25 mouse cellular contexts compared by ENCODE assay signal in genomic region chr14:103477959-103478358, GRCm38 (mm10). TPM values are rescaled to one million over a fixed set of nuclear protein-coding genes. Genes with fewer than 3 reads are reported as not detected.
DNase-seq lines count a peak whose midpoint lies in the region; ATAC-seq and TF ChIP-seq lines count a peak whose summit lies in the region.
"Had no signal": no experiment of that assay in that cellular context is flagged by ENCODE, and none has a peak within 500 bp of the region (broad histone marks: within the 10 kb centered on the region; RNA-seq: fewer than 3 reads in every experiment).

No protein-coding gene starts in this region.

- DNase-seq in kidney, adult 9 months, result peak; percentile 15
- peak; percentile 28 to 60 for DNase-seq in spleen, adult 2 months (ENCODE audit: low read depth in 1 of 2, low spot score in 2 of 2)
- DNase-seq in spleen, postnatal 4 days (ENCODE audit: low spot score in 2 of 2), result no peak
- no peak for DNase-seq in testis, postnatal 10 days (ENCODE audit: low spot score)
- DNase-seq: cerebellum, adult 9-10 months; kidney, postnatal 4 days; lung, adult 18-20 months; lung, postnatal 4 days; midbrain, embryonic 14.5 days; right cerebral cortex, postnatal 14 days; thymus, postnatal 25 days had no signal

- H3K36me3 ChIP-seq in kidney, embryonic 14.5 days (ENCODE audit: control insufficient read depth, insufficient read depth, low read length), result no peaks in the 10 kb centered on the region
- H3K36me3 ChIP-seq in spleen, adult 2 months (ENCODE audit: control insufficient read depth, insufficient read depth, low read length), result no peaks in the 10 kb centered on the region
- H3K36me3 ChIP-seq: embryonic facial prominence, embryonic 12.5 days; heart, embryonic 13.5 days; hindbrain, embryonic 15.5 days; intestine, embryonic 15.5 days; kidney, embryonic 15.5 days; limb, embryonic 12.5 days had no signal

- no peak overlapping the region for H3K27ac ChIP-seq in kidney, embryonic 14.5 days (ENCODE audit: low read depth, low read length)
- H3K27ac ChIP-seq in spleen, adult 2 months (ENCODE audit: insufficient read depth, low read length), result no peak overlapping the region; the same call in 1 of the 2 replicates
- H3K27ac ChIP-seq: embryonic facial prominence, embryonic 12.5 days; heart, embryonic 13.5 days; hindbrain, embryonic 15.5 days; intestine, embryonic 15.5 days; kidney, embryonic 15.5 days; limb, embryonic 12.5 days had no signal

- H3K4me1 ChIP-seq in kidney, embryonic 14.5 days (ENCODE audit: control insufficient read depth, insufficient read depth, low read length), result no peaks in the 10 kb centered on the region
- peaks cover 27% of the 10 kb centered on the region for H3K4me1 ChIP-seq in spleen, adult 2 months (ENCODE audit: control insufficient read depth, insufficient read depth, insufficient read length)
- H3K4me1 ChIP-seq: embryonic facial prominence, embryonic 12.5 days; heart, embryonic 13.5 days; hindbrain, embryonic 15.5 days; intestine, embryonic 15.5 days; kidney, embryonic 15.5 days; limb, embryonic 12.5 days had no signal

- ATAC-seq in kidney, embryonic 14.5 days (ENCODE audit: low FRiP score, low TSS enrichment), result no peak
- ATAC-seq in common myeloid progenitor, adult 5-6 weeks (replicated peaks; ENCODE audit: low read depth, poor library complexity, severe bottlenecking), result peak; percentile 73
- ATAC-seq in neutrophil, adult 5-6 weeks (ENCODE audit: extremely low read depth, insufficient number of reproducible peaks, low FRiP score, poor library complexity, severe bottlenecking), result peak; percentile 77
- ATAC-seq in activated CD4-positive, CD25-positive, alpha-beta regulatory T cell, adult 4 months, result no peak
- ATAC-seq: forebrain, embryonic 16.5 days; intestine, embryonic 15.5 days had no signal

- 85% methylated on average over 2 of the region's 2 CpGs for WGBS in kidney, embryonic 14.5 days
- WGBS in spleen, adult 2 months, result 22% methylated on average over 2 of the region's 2 CpGs

- TF ChIP-seq CTCF in spleen, adult 2 months (IDR thresholded peaks at IDR 0.05; ENCODE audit: extremely low read depth, insufficient read depth, insufficient read length, insufficient replicate concordance), result no peak

- H3K27me3 ChIP-seq in kidney, embryonic 14.5 days (ENCODE audit: control insufficient read depth, insufficient read depth, low read length), result no peaks in the 10 kb centered on the region
- H3K27me3 ChIP-seq in spleen, adult 2 months (ENCODE audit: control insufficient read depth, insufficient read depth, low read length), result no peaks in the 10 kb centered on the region
- H3K27me3 ChIP-seq: embryonic facial prominence, embryonic 12.5 days; heart, embryonic 13.5 days; hindbrain, embryonic 15.5 days; intestine, embryonic 15.5 days; kidney, embryonic 15.5 days; limb, embryonic 12.5 days had no signal

- no peaks in the 10 kb centered on the region for H3K9me3 ChIP-seq in kidney, embryonic 14.5 days (ENCODE audit: control insufficient read depth, low read length)
- H3K9me3 ChIP-seq: embryonic facial prominence, embryonic 12.5 days; heart, embryonic 13.5 days; hindbrain, embryonic 15.5 days; intestine, embryonic 15.5 days; kidney, embryonic 15.5 days; limb, embryonic 12.5 days had no signal

- no peak overlapping the region for H3K9ac ChIP-seq in kidney, embryonic 14.5 days (ENCODE audit: low read depth, low read length)
- H3K9ac ChIP-seq: embryonic facial prominence, embryonic 12.5 days; heart, embryonic 13.5 days; hindbrain, embryonic 15.5 days; intestine, embryonic 15.5 days; kidney, embryonic 15.5 days; limb, embryonic 12.5 days had no signal

- H3K4me3 ChIP-seq in kidney, embryonic 14.5 days (ENCODE audit: low read length), result no peak overlapping the region
- H3K4me3 ChIP-seq in spleen, adult 2 months (ENCODE audit: extremely low read depth, insufficient read depth, insufficient read length), result no peak overlapping the region
- H3K4me3 ChIP-seq: embryonic facial prominence, embryonic 12.5 days; erythroblast, embryonic 14.5 days; heart, embryonic 13.5 days; hindbrain, embryonic 15.5 days; intestine, embryonic 15.5 days; kidney, embryonic 15.5 days; limb, embryonic 12.5 days; myocyte had no signal

- TF ChIP-seq POLR2A in spleen, adult 2 months (IDR thresholded peaks at IDR 0.05; ENCODE audit: low read depth, low read length), result no peak

- no peak overlapping the region for H3K4me2 ChIP-seq in kidney, embryonic 14.5 days (replicated peaks; ENCODE audit: low read depth, low read length)
- H3K4me2 ChIP-seq: embryonic facial prominence, embryonic 12.5 days; heart, embryonic 13.5 days; hindbrain, embryonic 15.5 days; intestine, embryonic 15.5 days; kidney, embryonic 15.5 days; limb, embryonic 12.5 days had no signal

RNA-seq across cellular contexts. Expression of gene Scel, which starts 35.2 kb away (rescaled TPM):
- polyA plus RNA-seq in kidney, embryonic 14.5 days (2014; fragmentation: Nextera tagmentation; extraction: Ambion mirVana), result 1.2 and 2.0 TPM in 2 replicates
- 0.11 and 0.14 TPM in 2 replicates for polyA plus RNA-seq in spleen, adult 2 months (2012; rRNA removed)
- total RNA-seq in common myeloid progenitor, adult 5-6 weeks (2017), result not detected in 2 replicates
- 2.1 and 3.6 TPM in 2 replicates for total RNA-seq in neutrophil, adult 5-6 weeks (2017)
- polyA plus RNA-seq in activated CD4-positive, CD25-positive, alpha-beta regulatory T cell, adult 4 months (2017; shearing (Covaris generic)), result not detected
- polyA plus RNA-seq: C2C12; erythroblast, embryonic 14.5 days; forebrain, embryonic 16.5 days; myocyte had no signal

Comparison
In these comparisons a context has a peak if more than half of its experiments do, and no peak if none do; other contexts are left out.
1. DNase-seq: peak in kidney, adult 9 months (single experiment) and spleen, adult 2 months (2 of 2); none in spleen, postnatal 4 days (0 of 2) and testis, postnatal 10 days (single experiment).
2. ATAC-seq: peak in common myeloid progenitor, adult 5-6 weeks (single experiment) and neutrophil, adult 5-6 weeks (single experiment); none in kidney, embryonic 14.5 days (single experiment) and activated CD4-positive, CD25-positive, alpha-beta regulatory T cell, adult 4 months (single experiment).